Mouse (Mus musculus) testis, adult 2 months (tissue): ENCODE data around the gene Col10a1. TPM values are rescaled to one million over a fixed set of nuclear protein-coding genes. Genes with fewer than 3 reads are reported as not detected.
"Not testable (repeated sequence)": the region's sequence is repeated elsewhere in the genome, so short reads cannot be mapped to it uniquely, and the experiment has no call there.

Experiments
- H3K27ac ChIP-seq: fragments of 200-500 bp; 2 replicates; pipeline ENCODE4 v1.5.1; 2012; ENCODE audit warnings: low read depth, low read length; ENCODE audit not compliant: control insufficient read depth, insufficient read depth
- H3K27me3 ChIP-seq: fragments of 200-500 bp; 2 replicates; pipeline ENCODE4 v1.6.1; 2012; ENCODE audit warnings: mild to moderate bottlenecking, low read length, moderate library complexity; ENCODE audit not compliant: control insufficient read depth, insufficient read depth
- H3K36me3 ChIP-seq: fragments of 200-500 bp; 2 replicates; pipeline ENCODE4 v1.6.1; 2012; ENCODE audit warnings: mild to moderate bottlenecking, low read length; ENCODE audit not compliant: control insufficient read depth, insufficient read depth
- H3K4me1 ChIP-seq: fragments of 200-500 bp; 2 replicates; pipeline ENCODE4 v1.6.1; 2012; ENCODE audit warnings: low read length; ENCODE audit not compliant: control insufficient read depth, insufficient read depth
- H3K4me3 ChIP-seq: fragments of 200-500 bp; 2 replicates; pipeline ENCODE4 v1.5.1; 2012; ENCODE audit warnings: low read depth, mild to moderate bottlenecking, low read length, moderate library complexity, mixed read lengths; ENCODE audit not compliant: control insufficient read depth
- CTCF ChIP-seq: fragments of 200-500 bp; IDR thresholded peaks from 2 replicates; pipeline ENCODE4 v1.5.1; 2012; ENCODE audit warnings: low read depth, mild to moderate bottlenecking, inconsistent platforms, low read length, moderate library complexity; ENCODE audit not compliant: control insufficient read depth, insufficient read depth, insufficient replicate concordance
- POLR2A ChIP-seq: fragments of 200-500 bp; IDR thresholded peaks from 2 replicates; pipeline ENCODE4 v1.6.1; 2012; ENCODE audit warnings: low read depth, mild to moderate bottlenecking, inconsistent platforms, low read length, moderate library complexity; ENCODE audit not compliant: control insufficient read depth
- polyA plus RNA-seq: library from polyadenylated mRNA; depleted of rRNA; stranded (reverse); fragments of >200 nt; gene quantifications from 2 replicates; pipeline ENCODE4 v1.2.3, GENCODE M21; 2012; rRNA removed

The Col10a1 gene
- polyA plus RNA-seq, 1 experiment, result not detected

GRCm38 (mm10) chr10:34385636-34386035 lies 4.1 kb upstream of the Col10a1 start:
- no peaks in the 10 kb centered on the region for H3K36me3 ChIP-seq
- no peak for TF ChIP-seq POLR2A
- no peak for TF ChIP-seq CTCF
- H3K27ac ChIP-seq, result no peak overlapping the region

GRCm38 (mm10) chr10:34396959-34397358 lies 7.2 kb downstream of the Col10a1 start:
- no peaks in the 10 kb centered on the region for H3K27me3 ChIP-seq
- TF ChIP-seq CTCF (no peak), POLR2A (no peak)

More at GRCm38 (mm10) chr10:34385636-34386035, 4.1 kb upstream of the Col10a1 start:
- H3K27me3 ChIP-seq, result no peaks in the 10 kb centered on the region
- no peaks in the 10 kb centered on the region for H3K4me1 ChIP-seq
- H3K4me3 ChIP-seq, result no peak overlapping the region

GRCm38 (mm10) chr10:34399267-34399666 lies 9.5 kb downstream of the Col10a1 start:
- H3K4me1 ChIP-seq, result no peaks in the 10 kb centered on the region
- no peak for TF ChIP-seq CTCF
- no peak for TF ChIP-seq POLR2A
- H3K27ac ChIP-seq, result no peak overlapping the region
- H3K4me3 ChIP-seq, result no peak overlapping the region
- peaks cover 3% of the 10 kb centered on the region for H3K36me3 ChIP-seq
- no peaks in the 10 kb centered on the region for H3K27me3 ChIP-seq

More at GRCm38 (mm10) chr10:34396959-34397358, 7.2 kb downstream of the Col10a1 start:
- Histone ChIP-seq H3K36me3 (no peaks in the 10 kb centered on the region; the same call in none of the 2 replicates), H3K4me3 (no peak overlapping the region), H3K4me1 (no peaks in the 10 kb centered on the region; the same call in 1 of the 2 replicates), H3K27ac (no peak overlapping the region)

- H3K27ac ChIP-seq, result peak within 1 kb of the TSS; percentile 95
- TF ChIP-seq CTCF (no peak), POLR2A (peak; percentile 95)
- peak within 1 kb of the TSS; percentile 97 for H3K4me3 ChIP-seq
- no peaks in the 10 kb centered on the region for H3K27me3 ChIP-seq
- H3K36me3 ChIP-seq, result no peaks in the 10 kb centered on the region
- peaks cover 4% of the 10 kb centered on the region; the same call in 1 of the 2 replicates for H3K4me1 ChIP-seq
These were observed 28.5 kb downstream of the Col10a1 start, which contains the start of gene Nt5dc1 for GRCm38 (mm10) chr10:34418204-34418756. Gene Nt5dc1 (minus strand): TSS chr10:34418552.

GRCm38 (mm10) chr10:34418794-34419193 lies 29.0 kb downstream of the Col10a1 start:
- H3K36me3 ChIP-seq, H3K27me3 ChIP-seq, H3K4me1 ChIP-seq: not testable (repeated sequence)
- H3K4me3 ChIP-seq, result peak overlapping the region; percentile 90
- peak overlapping the region; percentile 36; the same call in 1 of the 2 replicates for H3K27ac ChIP-seq

GRCm38 (mm10) chr10:34431783-34432182 lies 42.0 kb downstream of the Col10a1 start:
- TF ChIP-seq POLR2A (no peak), CTCF (no peak)
- Histone ChIP-seq H3K27ac (no peak overlapping the region), H3K27me3 (no peaks in the 10 kb centered on the region), H3K4me3 (no peak overlapping the region), H3K36me3 (no peaks in the 10 kb centered on the region), H3K4me1 (no peaks in the 10 kb centered on the region)

- H3K36me3 ChIP-seq, H3K4me3 ChIP-seq, H3K27ac ChIP-seq, H3K27me3 ChIP-seq, H3K4me1 ChIP-seq: not testable (repeated sequence)
These were observed 44.4 kb downstream of the Col10a1 start for GRCm38 (mm10) chr10:34434191-34434590.

Other genes starting within 250 kb of the Col10a1 start
- 0.76 and 0.99 TPM in 2 replicates for gene Dse, start 182.3 kb upstream of the Col10a1 start, polyA plus RNA-seq
- gene Tspyl1, start 107.8 kb upstream of the Col10a1 start, polyA plus RNA-seq, result 6.1 and 7.2 TPM in 2 replicates
- 7.9 and 9.3 TPM in 2 replicates for gene Tspyl4, start 92.5 kb upstream of the Col10a1 start, polyA plus RNA-seq
- 17.5 and 18.4 TPM in 2 replicates for gene Nt5dc1, start 28.6 kb downstream of the Col10a1 start, polyA plus RNA-seq
- 0.06 and 0.26 TPM in 2 replicates for gene Frk, start 93.4 kb downstream of the Col10a1 start, polyA plus RNA-seq